Mouse (Mus musculus) CD4-positive naive resting alpha-beta T cell, adult 76 days (primary cell): Measurements from ENCODE around the gene Vps8. TPM values are rescaled to one million over a fixed set of nuclear protein-coding genes. Genes with fewer than 3 reads are reported as not detected.

Source experiments
- total RNA-seq: library from RNA; stranded (reverse); gene quantifications from one replicate; pipeline ENCODE4 v1.2.4, GENCODE M21; 2023

Gene Vps8
- 31.8 TPM for total RNA-seq

GRCm38 (mm10) chr16:21422645-21423545 is at the start of gene Vps8:
Vps8 (plus strand) TSS chr16:21423118.

Other genes starting within 250 kb of the Vps8 start
- gene Ephb3, start 218.4 kb upstream of the Vps8 start, total RNA-seq: not detected